Mouse (Mus musculus): ENCODE results near the gene 4933406M09Rik. TPM values are rescaled to one million over a fixed set of nuclear protein-coding genes. Genes with fewer than 3 reads are reported as not detected.

Gene 4933406M09Rik
- total and polyA plus RNA-seq, 3 experiments = not detected

- Histone ChIP-seq H3K4me2 (ENCODE audit: insufficient read depth, low read depth, poor library complexity, severe bottlenecking) (no peak overlapping the region), H3K27me3 (replicated peaks) (no peaks in the 10 kb centered on the region), H3K79me2 (replicated peaks; ENCODE audit: control insufficient read depth, extremely low read depth, insufficient read depth, poor library complexity, severe bottlenecking) (peaks cover 11% of the 10 kb centered on the region), H3K9me3 (replicated peaks; ENCODE audit: low read length) (peaks cover 13% of the 10 kb centered on the region), H3K36me3 (replicated peaks in 1 of 2; ENCODE audit: control insufficient read depth in 1 of 2, insufficient read depth in 1 of 2, low read length in 1 of 2) (peaks cover 0 to 2% of the 10 kb centered on the region in 2 experiments), H3K27ac (ENCODE audit: insufficient read depth, low read depth) (no peak overlapping the region), H3K4me1 (ENCODE audit: control insufficient read depth in 1 of 2, insufficient read depth in 2 of 2) (peaks cover 2 to 9% of the 10 kb centered on the region in 2 experiments; a peak in 3 of 4 replicates), H3K9ac (ENCODE audit: insufficient read depth, low read depth) (no peak overlapping the region), H3K4me3 (replicated peaks in 1 of 3; ENCODE audit: low read depth in 2 of 3, low read length in 2 of 3, poor library complexity in 1 of 3) (no peak overlapping the region)
- in situ Hi-C loops (cut with MboI; ENCODE audit: low pct_ligation_motif_present, low pct_unique_long_range_greater_than_20kb, low sequenced_read_pairs) (no loop called here), dilution Hi-C loops (cut with MboI; ENCODE audit: extremely low pct_ligation_motif_present, extremely low pct_unique_long_range_greater_than_20kb, low sequenced_read_pairs) (no loop called here)
- TF ChIP-seq ZMIZ1 (IDR thresholded peaks at IDR 0.05; ENCODE audit: low read depth, low read length) (no peak), MAFK (IDR thresholded peaks at IDR 0.05; ENCODE audit: insufficient replicate concordance, low read length) (no peak), CTCF (conservative IDR thresholded peaks at IDR 0.05 in 1 of 2, IDR thresholded peaks at IDR 0.05 in 1 of 2; ENCODE audit: low read depth in 2 of 2, low read length in 2 of 2) (no peak), NRF1 (IDR thresholded peaks at IDR 0.05; ENCODE audit: low read depth, low read length) (no peak), POLR2A (IDR thresholded peaks at IDR 0.05; ENCODE audit: low read depth, low read length) (no peak), JUN (IDR thresholded peaks at IDR 0.05; ENCODE audit: insufficient read depth, low read depth, low read length) (no peak), ELF1 (IDR thresholded peaks at IDR 0.05; ENCODE audit: low read depth, low read length) (no peak), IRF4 (IDR thresholded peaks at IDR 0.05; ENCODE audit: low read depth, low read length) (no peak), RCOR1 (conservative IDR thresholded peaks at IDR 0.05; ENCODE audit: low read depth, low read length) (no peak), CHD1 (IDR thresholded peaks at IDR 0.05; ENCODE audit: low read depth, low read length) (no peak), USF2 (conservative IDR thresholded peaks at IDR 0.05; ENCODE audit: low read depth, low read length) (no peak), ZC3H11A (IDR thresholded peaks at IDR 0.05; ENCODE audit: low read depth, low read length) (no peak), NELFE (IDR thresholded peaks at IDR 0.05; ENCODE audit: low read depth, low read length) (no peak), BHLHE40 (IDR thresholded peaks at IDR 0.05; ENCODE audit: low read depth, low read length) (no peak), MYC (IDR thresholded peaks at IDR 0.05; ENCODE audit: low read depth, low read length) (no peak)
- DNase-seq (ENCODE audit: extremely low read depth) = no peak
Observed at GRCm38 (mm10) chr1:134365491-134365890, 20.2 kb upstream of the 4933406M09Rik start.

GRCm38 (mm10) chr1:134368777-134369337 lies 16.9 kb upstream of the 4933406M09Rik start:
- Histone ChIP-seq H3K36me3 (replicated peaks in 1 of 2; ENCODE audit: control insufficient read depth in 1 of 2, insufficient read depth in 1 of 2, low read length in 1 of 2) (no peaks in the 10 kb centered on the region), H3K79me2 (replicated peaks; ENCODE audit: control insufficient read depth, extremely low read depth, insufficient read depth, poor library complexity, severe bottlenecking) (no peaks in the 10 kb centered on the region), H3K9me3 (replicated peaks; ENCODE audit: low read length) (peaks cover 24% of the 10 kb centered on the region), H3K27me3 (replicated peaks) (peaks cover 7% of the 10 kb centered on the region), H3K4me2 (ENCODE audit: insufficient read depth, low read depth, poor library complexity, severe bottlenecking) (no peak overlapping the region), H3K4me3 (replicated peaks in 1 of 3; ENCODE audit: low read depth in 2 of 3, low read length in 2 of 3, poor library complexity in 1 of 3) (no peak overlapping the region), H3K27ac (ENCODE audit: insufficient read depth, low read depth) (no peak overlapping the region), H3K9ac (ENCODE audit: insufficient read depth, low read depth) (no peak overlapping the region), H3K4me1 (ENCODE audit: control insufficient read depth in 1 of 2, insufficient read depth in 2 of 2) (no peaks in the 10 kb centered on the region)
- TF ChIP-seq CTCF (conservative IDR thresholded peaks at IDR 0.05 in 1 of 2, IDR thresholded peaks at IDR 0.05 in 1 of 2; ENCODE audit: low read depth in 2 of 2, low read length in 2 of 2) = peak in 1 of 2 experiments; percentile 71; a peak in 2 of 4 replicates
- no peak for TF ChIP-seq MEF2A (IDR thresholded peaks at IDR 0.05; ENCODE audit: borderline replicate concordance, low read depth, low read length)
- TF ChIP-seq RAD21 (IDR thresholded peaks at IDR 0.05; ENCODE audit: low read depth, low read length) = peak; percentile 75
- TF ChIP-seq IRF4 (IDR thresholded peaks at IDR 0.05; ENCODE audit: low read depth, low read length) = no peak
- TF ChIP-seq GABPA (IDR thresholded peaks at IDR 0.05; ENCODE audit: insufficient replicate concordance, low read depth, low read length) = no peak
- TF ChIP-seq ZMIZ1 (IDR thresholded peaks at IDR 0.05; ENCODE audit: low read depth, low read length) = no peak
- peak; percentile 56 for TF ChIP-seq SMC3 (IDR thresholded peaks at IDR 0.05; ENCODE audit: low read depth, low read length)
- TF ChIP-seq NRF1 (IDR thresholded peaks at IDR 0.05; ENCODE audit: low read depth, low read length) = no peak
- no peak for TF ChIP-seq RCOR1 (conservative IDR thresholded peaks at IDR 0.05; ENCODE audit: low read depth, low read length)
- peak; percentile 35 for DNase-seq (ENCODE audit: extremely low read depth)
- dilution Hi-C loops (cut with MboI; ENCODE audit: extremely low pct_ligation_motif_present, extremely low pct_unique_long_range_greater_than_20kb, low sequenced_read_pairs) (no loop called here), in situ Hi-C loops (cut with MboI; ENCODE audit: low pct_ligation_motif_present, low pct_unique_long_range_greater_than_20kb, low sequenced_read_pairs) (no loop called here)
